Mouse (Mus musculus): ENCODE results near the gene Avpr2.

DNA sequence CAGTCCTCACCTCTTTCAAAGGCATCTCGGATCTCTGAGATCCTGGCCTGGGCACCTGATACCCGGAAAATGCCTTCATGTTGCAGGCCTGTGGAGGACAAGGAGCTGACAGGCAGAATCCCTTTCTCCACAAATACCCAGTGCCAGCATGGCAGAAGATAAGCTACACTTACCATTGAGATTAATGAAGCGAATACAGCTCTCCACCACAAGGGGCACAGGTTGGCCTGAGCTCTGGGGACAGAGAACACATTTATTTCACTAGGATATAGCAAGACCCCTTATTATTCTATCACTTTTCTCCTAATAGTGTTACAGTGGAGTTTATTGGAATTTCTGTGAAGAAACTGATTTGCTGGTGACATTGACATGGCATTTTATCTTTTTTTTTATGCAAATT lies 6.1 kb downstream of the Avpr2 start:
- TF ChIP-seq CTCF (IDR thresholded peaks at IDR 0.05; ENCODE audit: control insufficient read depth, insufficient read depth, insufficient read length) (no peak), MAX (IDR thresholded peaks at IDR 0.05) (no peak)

Data from C2C12 (cell line).